In the genomic region with DNA sequence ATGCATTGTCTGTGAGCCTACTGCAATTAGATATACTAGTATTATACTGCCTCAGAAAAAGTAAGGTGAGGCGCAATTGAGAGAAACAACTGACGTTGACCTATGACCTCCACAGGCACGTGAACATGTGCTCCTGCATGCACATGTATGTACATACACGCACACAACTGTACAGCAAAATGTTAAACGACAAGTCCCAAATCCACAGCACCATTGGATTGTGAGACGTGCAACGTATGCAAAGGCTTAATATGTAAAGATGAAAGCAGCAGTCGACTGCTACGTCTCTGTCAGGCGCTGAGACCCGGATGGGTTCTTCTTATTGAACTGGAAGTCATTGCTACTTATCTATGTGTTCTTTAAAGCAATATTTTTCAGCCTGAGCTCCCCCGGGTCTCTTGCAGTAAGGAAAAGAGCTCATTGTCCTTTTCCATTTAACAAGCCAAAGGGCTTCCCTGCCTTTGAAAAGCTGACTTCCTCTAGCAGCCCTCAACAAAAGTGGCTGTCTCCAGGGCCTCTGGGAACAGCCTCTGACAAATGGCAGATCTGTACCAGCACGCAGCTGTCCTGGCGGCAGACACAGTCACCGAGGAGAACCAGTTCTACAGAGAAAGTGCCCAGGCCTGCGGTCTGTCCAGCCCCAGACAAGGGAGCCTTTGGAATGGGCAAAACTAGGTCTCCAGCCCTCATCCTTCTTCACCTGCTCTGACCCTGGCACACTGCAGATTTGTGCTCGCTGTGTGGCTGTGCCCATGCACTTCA, we compare ENCODE assay signal across 9 mouse cellular contexts. TPM values are rescaled to one million over a fixed set of nuclear protein-coding genes. Genes with fewer than 3 reads are reported as not detected.
DNase-seq lines count a peak whose midpoint lies in the region; ATAC-seq lines count a peak whose summit lies in the region.
"Had no signal": no experiment of that assay in that cellular context is flagged by ENCODE, and none has a peak within 500 bp of the region (broad histone marks: within the 10 kb centered on the region; RNA-seq: fewer than 3 reads in every experiment).

No protein-coding gene starts in this region.

- H3K9me3 ChIP-seq in heart, embryonic 14.5 days (ENCODE audit: control insufficient read depth, low read length): no peaks in the 10 kb centered on the region
- H3K9me3 ChIP-seq in forebrain, embryonic 16.5 days (ENCODE audit: control insufficient read depth, low read length): 0 out of 2 replicates have a peak, but pooled peaks cover 3% of the 10 kb centered on the region
- no peaks in the 10 kb centered on the region for H3K9me3 ChIP-seq in kidney, embryonic 15.5 days (replicated peaks)

- intact Hi-C loops in heart, postnatal 36 days (cut with DNase I): no loop called here

- peaks cover 16 to 18% of the 10 kb centered on the region in 2 experiments for H3K4me1 ChIP-seq in heart, embryonic 14.5 days (ENCODE audit: control insufficient read depth in 2 of 2, insufficient read depth in 2 of 2, low read length in 2 of 2)
- H3K4me1 ChIP-seq in forebrain, embryonic 16.5 days (replicated peaks; ENCODE audit: control insufficient read depth, insufficient read depth, low read length): peaks cover 26% of the 10 kb centered on the region
- peaks cover 10% of the 10 kb centered on the region for H3K4me1 ChIP-seq in kidney, embryonic 15.5 days

- no peak for ATAC-seq in heart, embryonic 14.5 days (ENCODE audit: insufficient number of reproducible peaks, insufficient read depth, low FRiP score, low read depth)
- ATAC-seq in forebrain, embryonic 16.5 days: peak; percentile 16; the same call in 1 of the 2 replicates
- no peak for ATAC-seq in kidney, embryonic 15.5 days (replicated peaks; ENCODE audit: low FRiP score)

- DNase-seq in heart, postnatal 36 days: no peak
- DNase-seq in layer of hippocampus, postnatal 14 days (ENCODE audit: low spot score in 2 of 2): peak; percentile 55 to 75
- DNase-seq in right cerebral cortex, postnatal 10 days (ENCODE audit: low spot score in 2 of 2): peak; percentile 76 to 85
- no peak for DNase-seq in MN1 (ENCODE audit: low spot score)
- DNase-seq in cerebellum, postnatal 4 days (ENCODE audit: low spot score in 2 of 2): no peak

- H3K4me2 ChIP-seq in heart, embryonic 14.5 days (ENCODE audit: low read length): no peak overlapping the region
- no peak overlapping the region for H3K4me2 ChIP-seq in forebrain, embryonic 16.5 days (ENCODE audit: low read length)
- H3K4me2 ChIP-seq in kidney, embryonic 15.5 days: no peak overlapping the region

- H3K9ac ChIP-seq in heart, embryonic 14.5 days (ENCODE audit: low read length): no peak overlapping the region
- H3K9ac ChIP-seq in forebrain, embryonic 16.5 days (replicated peaks; ENCODE audit: low read depth, low read length): no peak overlapping the region
- H3K9ac ChIP-seq in kidney, embryonic 15.5 days: no peak overlapping the region

- H3K27ac ChIP-seq in heart, embryonic 14.5 days (replicated peaks in 1 of 2; ENCODE audit: control insufficient read depth in 1 of 2, insufficient read depth in 1 of 2, low read depth in 2 of 2, low read length in 2 of 2): peak overlapping the region; percentile 20 to 35; a peak in 3 of 4 replicates
- 0 out of 2 replicates have a peak overlapping the region, but pooled peaks have one; percentile 14 for H3K27ac ChIP-seq in forebrain, embryonic 16.5 days (ENCODE audit: low read length)
- H3K27ac ChIP-seq in kidney, embryonic 15.5 days: no peak overlapping the region
- H3K27ac ChIP-seq: macrophage had no signal

- no peaks in the 10 kb centered on the region for H3K36me3 ChIP-seq in heart, embryonic 14.5 days (ENCODE audit: control insufficient read depth, insufficient read depth, low read length)
- no peaks in the 10 kb centered on the region for H3K36me3 ChIP-seq in forebrain, embryonic 16.5 days (ENCODE audit: control insufficient read depth, insufficient read depth)
- H3K36me3 ChIP-seq in kidney, embryonic 15.5 days: no peaks in the 10 kb centered on the region

- no peak overlapping the region for H3K4me3 ChIP-seq in heart, embryonic 14.5 days (ENCODE audit: control insufficient read depth in 1 of 2, insufficient read depth in 1 of 2, low read depth in 1 of 2, low read length in 2 of 2)
- H3K4me3 ChIP-seq in forebrain, embryonic 16.5 days (replicated peaks; ENCODE audit: low read length): no peak overlapping the region
- H3K4me3 ChIP-seq in kidney, embryonic 15.5 days (replicated peaks): no peak overlapping the region

- 59% methylated on average over 17 of the region's 17 CpGs for WGBS in heart, embryonic 14.5 days
- WGBS in forebrain, embryonic 16.5 days: 54% methylated on average over 17 of the region's 17 CpGs
- WGBS in kidney, embryonic 15.5 days: 68% methylated on average over 17 of the region's 17 CpGs

- H3K27me3 ChIP-seq in heart, embryonic 14.5 days (ENCODE audit: control insufficient read depth, insufficient read depth, low read length): no peaks in the 10 kb centered on the region
- H3K27me3 ChIP-seq in forebrain, embryonic 16.5 days (replicated peaks; ENCODE audit: control insufficient read depth, insufficient read depth, low read length): no peaks in the 10 kb centered on the region
- H3K27me3 ChIP-seq in kidney, embryonic 15.5 days: no peaks in the 10 kb centered on the region

RNA-seq across cellular contexts. Expression of a gene that starts 33.8 kb away (rescaled TPM):
- 10.7 and 11.0 TPM in 2 replicates for polyA plus RNA-seq in heart, embryonic 14.5 days (2014; fragmentation: Nextera tagmentation; extraction: Ambion mirVana)
- total RNA-seq in heart, postnatal 36 days (2021): 10 to 100 TPM; 14.0 to 17.0 TPM
- 37.8 and 41.7 TPM in 2 replicates for polyA plus RNA-seq in forebrain, embryonic 16.5 days (2015; fragmentation: Nextera tagmentation; extraction: Ambion mirVana)
- total RNA-seq in layer of hippocampus, postnatal 14 days (2021): 10 to 100 TPM; 65.2 to 77.4 TPM
- 10.2 and 10.7 TPM in 2 replicates for polyA plus RNA-seq in kidney, embryonic 15.5 days (2015; fragmentation: Nextera tagmentation; extraction: Ambion mirVana)
- polyA plus RNA-seq: macrophage had no signal

Comparison
In these comparisons a context has a peak if more than half of its experiments do, and no peak if none do; other contexts are left out.
1. DNase-seq: peak in layer of hippocampus, postnatal 14 days (2 of 2) and right cerebral cortex, postnatal 10 days (2 of 2); none in heart, postnatal 36 days (0 of 2), MN1 (single experiment) and cerebellum, postnatal 4 days (0 of 2).